Mouse (Mus musculus) lung, adult 2 months (tissue): ENCODE measurements around the gene Ppp1r13l.

Source experiments
- CTCF ChIP-seq: fragments of 200-500 bp; IDR thresholded peaks from 2 replicates; pipeline ENCODE4 v1.5.1; 2011; ENCODE audit warnings: mild to moderate bottlenecking, low read length, control low read depth; ENCODE audit not compliant: insufficient read depth
- POLR2A ChIP-seq: fragments of 200-500 bp; IDR thresholded peaks from 2 replicates; pipeline ENCODE4 v1.6.1; 2011; ENCODE audit warnings: low read depth, mild to moderate bottlenecking, control low read depth, low read length, borderline replicate concordance; ENCODE audit errors: extremely low read depth

DNA sequence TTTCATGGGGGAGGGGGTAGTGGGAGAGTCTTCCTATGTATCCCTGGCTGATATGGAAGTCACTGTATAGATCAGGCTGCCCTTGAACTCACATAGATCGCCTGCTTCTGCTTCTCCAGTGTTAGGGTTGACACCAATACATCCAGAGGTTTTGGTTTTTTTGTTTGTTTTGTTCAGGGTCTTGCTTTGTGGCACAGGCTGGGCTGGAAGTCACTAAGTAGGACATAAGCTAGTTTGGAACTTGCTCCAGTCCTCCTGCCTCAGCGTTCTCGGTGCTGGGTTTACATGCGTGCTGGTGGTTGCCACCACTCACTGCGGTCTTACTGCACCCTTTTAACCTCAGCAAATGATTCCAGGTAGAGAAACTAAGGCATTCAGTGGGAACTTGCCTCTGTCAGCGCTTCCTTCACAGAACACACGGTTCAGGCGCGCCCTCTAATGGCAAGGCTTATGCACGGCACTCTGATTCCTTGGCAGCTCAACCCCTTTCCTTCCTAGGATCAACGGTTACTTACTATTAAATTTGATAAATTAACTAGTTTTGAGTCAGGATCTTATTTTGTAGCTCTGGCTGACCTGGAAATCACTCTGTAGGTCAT is 16.2 kb upstream of the Ppp1r13l start:
- TF ChIP-seq CTCF (peak; percentile 95), POLR2A (no peak)
